Mouse (Mus musculus) left cerebral cortex, adult 18-20 months (tissue): ENCODE measurements around the gene Gabbr1. TPM values are rescaled to one million over a fixed set of nuclear protein-coding genes. Genes with fewer than 3 reads are reported as not detected.

ENCODE experiments used
- DNase-seq, 2 experiments: peaks; one replicate each; pipeline ENCODE4 v3.0.0; 2021 to 2022; ENCODE audit warnings: low spot score in 2 of 2, mixed read lengths in 1 of 2
- total RNA-seq, 2 experiments: library from RNA; stranded (reverse); gene quantifications; 2 replicates each; pipeline ENCODE4 v1.2.3; 2021

Gabbr1 gene
- total RNA-seq, 2 experiments from 2014 or later = 685 to 702 TPM

DNA sequence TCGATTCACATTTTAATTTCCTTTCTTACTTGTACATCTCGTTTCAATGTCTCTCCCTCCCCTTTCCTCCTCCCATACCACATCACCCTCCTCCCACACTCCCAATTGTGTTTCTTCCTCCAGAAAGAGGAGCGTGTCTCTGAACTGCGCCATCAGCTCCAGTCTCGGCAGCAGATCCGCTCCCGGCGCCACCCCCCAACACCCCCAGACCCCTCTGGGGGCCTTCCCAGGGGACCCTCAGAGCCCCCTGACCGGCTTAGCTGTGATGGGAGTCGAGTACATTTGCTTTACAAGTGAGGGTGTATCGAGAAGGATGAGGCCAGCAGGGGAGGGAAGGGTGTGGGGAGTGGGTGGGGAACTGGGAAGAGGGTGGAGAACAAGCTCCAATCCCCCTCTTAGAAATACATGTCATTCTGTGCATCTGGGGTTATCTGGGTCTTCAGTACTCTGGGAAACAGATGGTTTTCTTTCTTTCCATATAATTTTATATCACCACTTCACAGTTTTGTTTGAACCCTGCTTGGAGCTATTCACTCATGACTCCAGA, 27.0 kb downstream of the Gabbr1 start:
- no peak for DNase-seq

DNA sequence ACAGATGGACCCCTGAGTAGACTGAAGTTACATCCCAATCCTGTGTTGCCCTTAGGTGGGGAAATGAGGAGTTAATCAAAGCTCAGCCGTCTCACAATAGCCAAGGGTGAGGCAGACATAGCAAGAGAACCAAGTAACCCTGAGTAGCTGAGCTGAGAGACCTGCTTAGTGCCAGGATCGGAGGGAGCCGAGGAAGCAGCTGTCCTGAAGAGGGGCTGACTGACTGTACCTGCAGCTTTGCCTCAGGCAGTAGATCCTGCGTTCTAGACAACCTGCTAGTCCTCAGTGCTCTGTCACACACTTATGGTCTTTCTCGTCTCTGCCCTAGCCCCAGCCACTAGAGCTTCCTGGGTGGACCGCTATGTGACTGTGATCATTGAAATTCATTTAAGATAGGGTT, 29.4 kb downstream of the Gabbr1 start:
- no peak for DNase-seq

DNA sequence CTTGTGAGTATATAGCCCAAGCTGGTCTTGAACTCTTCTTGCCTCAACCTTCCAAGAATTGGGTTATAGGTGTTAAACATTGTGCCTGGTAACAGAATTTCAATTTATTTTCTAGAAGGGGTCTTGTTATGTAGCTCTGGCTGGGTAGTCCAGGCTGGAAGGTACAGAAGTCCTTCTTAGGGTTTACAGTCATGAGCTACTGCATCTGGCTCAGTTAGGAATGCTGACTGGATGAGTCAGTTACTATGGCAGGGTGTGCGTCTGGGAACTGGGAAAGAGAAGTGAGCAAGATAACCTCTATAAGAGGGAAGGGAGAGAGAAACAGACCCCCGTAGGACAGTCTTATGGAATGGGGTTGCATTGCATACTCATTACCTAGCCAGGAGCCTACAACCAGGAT, 30.0 kb downstream of the Gabbr1 start:
- no peak for DNase-seq

DNA sequence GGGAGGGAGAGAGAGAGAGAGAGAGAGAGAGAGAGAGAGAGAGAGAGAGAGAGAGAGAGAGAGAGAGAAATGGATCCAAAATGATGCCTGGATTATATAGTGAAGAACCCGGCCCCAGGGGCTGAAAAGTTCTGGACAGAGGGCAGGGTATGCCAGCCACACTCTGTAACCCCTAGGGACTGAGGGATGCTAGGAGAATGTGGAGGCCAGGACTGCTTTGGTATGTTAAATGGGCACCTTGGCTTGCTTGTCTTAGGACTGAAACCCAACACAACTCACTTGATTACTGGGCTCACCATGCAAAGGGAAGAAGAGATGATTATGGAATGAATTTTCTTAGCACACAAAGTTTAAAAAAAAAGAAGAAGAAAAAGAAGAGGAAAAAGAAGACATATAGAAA, 32.4 kb downstream of the Gabbr1 start:
- DNase-seq = no peak

DNA sequence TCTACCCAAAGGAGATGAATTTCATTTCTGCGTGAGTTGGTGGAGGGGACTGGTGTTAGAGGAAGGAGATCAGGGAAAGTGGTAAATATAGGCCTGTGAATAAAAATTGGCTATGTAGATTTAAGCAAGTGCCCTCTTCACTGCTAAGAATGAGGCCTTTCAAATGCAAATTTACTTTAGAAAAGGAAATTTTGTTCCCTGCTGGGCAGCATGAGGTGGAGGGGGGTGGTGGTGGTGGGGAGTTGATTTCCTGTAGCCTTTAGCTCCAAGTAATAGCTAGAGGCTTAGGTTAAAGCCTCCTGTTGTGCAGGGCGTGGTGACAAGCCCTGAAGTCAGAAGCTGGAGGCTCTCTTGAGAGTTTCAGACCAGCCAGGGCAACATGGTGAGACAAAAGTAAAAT, 33.2 kb downstream of the Gabbr1 start:
- no peak for DNase-seq

DNA sequence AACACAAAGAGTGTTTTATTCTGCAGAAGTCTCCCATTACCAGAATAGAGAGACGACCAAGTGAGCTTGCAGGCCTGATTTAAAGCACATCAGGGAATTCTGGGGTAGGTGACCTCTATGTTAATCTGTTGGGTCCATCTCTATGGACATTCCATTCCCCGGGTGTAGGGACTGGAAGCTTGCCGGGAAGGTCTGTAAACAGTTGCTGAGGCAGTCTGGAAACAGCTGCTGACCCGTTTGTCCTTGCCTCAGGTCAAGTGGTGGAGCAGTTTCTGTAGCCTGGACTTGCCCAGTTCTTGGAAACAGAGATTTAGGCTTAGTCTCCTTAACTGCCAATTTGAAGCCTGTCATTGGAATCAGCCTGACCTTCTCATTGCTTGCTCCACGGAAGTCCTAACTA, 34.4 kb downstream of the Gabbr1 start:
- DNase-seq = no peak

DNA sequence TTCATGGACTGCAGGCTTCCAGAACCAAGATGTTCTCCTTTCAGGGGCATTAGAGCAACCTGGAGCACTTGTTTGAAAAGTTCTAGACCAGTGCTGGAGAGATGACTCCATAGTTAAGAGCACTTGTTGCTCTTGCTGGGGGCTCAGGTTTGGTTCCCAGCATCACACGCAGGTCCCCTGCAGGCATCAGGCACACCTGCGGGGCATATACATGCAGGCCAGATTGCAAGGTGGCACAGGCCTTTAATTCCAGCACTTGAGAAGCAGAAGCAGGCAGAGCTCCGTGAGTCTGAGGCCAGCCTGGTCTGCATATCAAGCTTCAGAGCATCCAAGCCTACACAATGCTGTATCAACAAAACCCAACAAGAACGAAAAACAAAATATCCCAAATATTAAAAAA, 35.9 kb downstream of the Gabbr1 start:
- no peak for DNase-seq

DNA sequence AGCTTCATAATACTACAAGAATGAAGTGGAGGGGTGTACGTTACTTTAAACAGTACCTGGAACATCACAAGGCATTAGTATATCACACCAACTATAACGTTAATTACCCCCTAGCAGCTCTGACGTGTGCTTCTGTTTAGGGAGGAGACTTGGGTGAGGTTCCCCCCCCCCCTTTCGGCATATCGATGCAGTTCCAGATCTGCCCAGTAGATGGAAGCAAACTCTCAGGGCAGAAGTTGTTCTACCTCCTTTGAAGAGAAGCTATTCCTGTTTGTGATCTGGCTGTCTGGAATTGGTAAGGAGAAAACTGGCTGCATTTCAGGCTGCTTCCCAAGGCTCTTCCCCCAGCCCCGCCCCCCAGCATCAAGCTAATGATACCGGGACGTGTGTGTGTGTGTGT, 37.6 kb downstream of the Gabbr1 start:
- DNase-seq = peak in 1 of 2 experiments; percentile 70

DNA sequence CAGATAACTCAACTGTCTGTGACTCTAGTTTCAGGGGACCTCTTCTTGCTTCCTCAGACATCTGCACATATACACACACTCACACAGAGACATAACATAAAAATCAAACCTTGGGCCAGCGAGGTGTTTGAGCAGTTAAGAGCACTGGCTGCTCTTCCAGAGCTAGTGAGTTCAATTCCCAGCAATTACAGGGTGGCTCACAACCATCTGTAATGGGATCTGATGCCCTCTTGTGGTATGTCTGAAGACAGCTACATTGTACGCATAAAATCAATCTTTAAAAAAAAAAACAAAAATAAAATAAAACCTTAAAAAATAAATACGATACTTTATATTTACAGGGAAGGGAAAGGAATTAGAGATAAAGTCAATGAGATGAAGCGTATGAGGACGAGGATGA, 38.9 kb downstream of the Gabbr1 start:
- DNase-seq = no peak

DNA sequence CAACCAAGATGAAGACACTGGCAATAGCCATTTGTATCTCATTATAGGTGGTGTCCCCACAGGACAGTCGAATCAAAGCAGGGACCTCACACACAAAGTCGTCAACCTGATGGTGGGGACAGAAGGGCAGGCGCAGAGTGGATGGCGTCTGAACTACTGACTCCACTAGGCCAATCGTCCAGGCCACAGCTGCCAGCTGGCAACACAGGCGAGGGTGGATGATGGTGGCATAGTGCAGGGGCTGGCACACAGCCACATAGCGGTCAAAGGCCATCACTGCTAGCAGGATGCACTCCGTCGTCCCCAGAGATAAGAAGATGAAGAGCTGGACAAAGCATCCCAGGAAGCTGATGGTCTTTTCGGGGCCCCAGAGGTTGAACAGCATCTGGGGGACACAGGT, 39.8 kb downstream of the Gabbr1 start:
- DNase-seq = no peak

DNA sequence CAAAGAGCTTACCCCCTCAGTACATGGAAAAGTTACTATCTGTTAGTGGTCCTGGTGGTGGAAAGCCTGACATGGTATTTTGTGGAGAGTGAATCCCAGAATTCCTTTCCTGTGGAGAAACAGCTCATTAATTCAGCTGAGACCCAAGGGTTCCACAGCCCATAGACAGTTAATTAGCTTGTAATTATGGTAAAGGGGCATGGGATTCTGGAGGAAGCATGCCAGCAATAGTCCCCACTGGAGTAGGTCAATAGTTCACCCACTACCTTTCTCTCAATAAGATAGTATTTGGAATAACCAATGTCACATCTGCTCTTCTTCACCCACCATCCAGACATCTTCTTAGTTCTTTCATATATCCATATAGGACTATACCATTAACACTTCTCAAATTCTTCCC, 42.6 kb downstream of the Gabbr1 start, which contains the start of gene Olfr90:
Gene Olfr90 (minus strand): TSS at position 101 of the 400 bp plus-strand sequence.
- no peak for DNase-seq

DNA sequence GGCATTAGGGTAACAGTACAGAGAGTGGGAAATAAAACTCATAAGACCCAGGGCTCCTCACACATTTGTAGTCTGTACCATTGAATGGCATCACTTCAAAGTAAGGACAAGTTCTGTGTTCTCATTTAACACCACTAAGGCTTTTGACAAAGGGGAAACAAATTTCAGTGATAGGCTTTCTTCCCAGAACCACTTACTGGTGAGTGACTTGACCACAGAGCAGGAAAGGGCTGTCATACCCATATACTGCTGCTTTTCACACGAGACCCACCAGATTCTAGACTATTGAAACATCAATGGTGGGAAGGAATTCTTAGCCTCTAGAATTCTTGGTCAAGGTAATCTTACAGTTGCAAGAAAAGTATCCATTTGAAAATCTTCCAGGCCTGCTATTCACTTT, 46.4 kb downstream of the Gabbr1 start:
- DNase-seq = no peak

DNA sequence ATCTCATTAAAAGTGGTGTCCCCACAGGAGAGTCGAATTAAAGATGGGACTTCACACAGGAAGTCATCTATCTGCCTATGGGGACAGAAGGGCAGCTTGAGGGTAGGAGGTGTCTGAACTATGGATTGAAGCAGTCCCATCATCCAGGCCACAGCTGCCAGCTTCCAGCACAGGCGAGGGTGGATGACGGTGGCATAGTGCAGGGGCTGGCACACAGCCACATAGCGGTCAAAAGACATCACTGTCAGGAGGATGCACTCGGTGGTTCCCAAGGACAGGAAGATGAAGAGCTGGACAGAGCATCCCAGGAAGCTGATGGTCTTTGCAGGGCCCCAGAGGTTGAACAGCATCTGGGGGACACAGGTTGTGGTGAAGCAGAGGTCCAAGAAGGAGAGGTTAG, 47.5 kb downstream of the Gabbr1 start:
- DNase-seq = no peak

DNA sequence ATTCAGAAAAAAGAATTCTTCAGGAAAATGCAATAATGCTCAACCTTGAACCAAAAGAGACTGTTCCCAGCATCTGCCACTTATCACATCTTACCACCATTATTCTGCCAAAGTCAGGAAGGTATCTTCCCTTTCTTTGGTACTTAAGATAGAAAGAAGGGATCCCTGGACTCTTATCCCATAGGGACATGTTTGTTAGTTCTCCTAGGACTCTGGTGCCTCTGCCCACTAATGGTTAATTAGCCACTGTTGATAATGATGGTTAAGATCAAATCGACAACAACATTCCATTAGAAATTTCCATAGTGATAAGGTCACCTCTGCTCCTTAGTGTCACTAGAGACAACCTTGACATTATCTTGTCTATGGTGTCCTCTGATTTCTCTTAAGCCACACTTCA, 52.4 kb downstream of the Gabbr1 start, which contains the start of gene Olfr91:
Gene Olfr91 (minus strand): TSS at position 101 of the 400 bp plus-strand sequence.
- no peak for DNase-seq

DNA sequence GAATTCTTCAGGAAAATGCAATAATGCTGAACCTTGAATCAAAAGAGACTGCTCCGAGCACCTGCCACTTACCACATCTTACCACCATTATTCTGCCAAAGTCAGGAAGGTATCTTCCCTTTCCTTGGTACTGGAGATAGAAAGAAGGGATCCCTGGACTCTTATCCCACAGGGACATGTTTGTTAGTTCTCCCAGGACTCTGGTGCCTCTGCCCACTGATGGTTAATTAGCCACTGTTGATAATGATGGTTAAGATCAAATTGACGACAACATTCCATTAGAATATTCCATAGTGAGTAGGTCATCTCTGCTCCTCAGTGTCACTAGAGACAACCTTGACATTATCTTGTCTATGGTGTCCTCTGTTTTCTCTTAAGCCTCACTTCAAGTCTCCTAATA, 74.2 kb downstream of the Gabbr1 start, which contains the start of gene Olfr92:
Gene Olfr92 (minus strand): TSS at position 101 of the 400 bp plus-strand sequence.
- DNase-seq = no peak

Other genes with a start within 250 kb of the Gabbr1 start
- gene H2-M10.6, start 233.8 kb upstream of the Gabbr1 start, total RNA-seq = not detected
- gene Trim26, start 208.8 kb upstream of the Gabbr1 start, total RNA-seq = 10 to 100 TPM; 20.1 to 20.2 TPM
- not detected for gene Trim15, start 178.8 kb upstream of the Gabbr1 start, total RNA-seq
- not detected for gene Trim10, start 176.4 kb upstream of the Gabbr1 start, total RNA-seq
- gene Trim40, start 155.8 kb upstream of the Gabbr1 start, total RNA-seq = under 1 TPM in 1 of 2 experiments, not detected in 1; 0.40 TPM
- gene Trim31, start 147.8 kb upstream of the Gabbr1 start, total RNA-seq = not detected
- gene Rnf39, start 103.0 kb upstream of the Gabbr1 start, total RNA-seq = 10 to 100 TPM in 1 of 2 experiments, 1 to 10 TPM in 1; 9.9 to 12.4 TPM
- 100 to 1,000 TPM; 136 to 142 TPM for gene Ppp1r11, start 94.2 kb upstream of the Gabbr1 start, total RNA-seq
- 10 to 100 TPM; 32.1 to 34.6 TPM for gene Znrd1, start 87.4 kb upstream of the Gabbr1 start, total RNA-seq
- gene Znrd1as, start 87.4 kb upstream of the Gabbr1 start, total RNA-seq = 1 to 10 TPM; 5.5 to 6.6 TPM
- under 1 TPM; 0.40 to 0.58 TPM for gene 2410137M14Rik, start 64.7 kb upstream of the Gabbr1 start, total RNA-seq
- gene H2-M5, start 56.4 kb upstream of the Gabbr1 start, total RNA-seq = 1 to 10 TPM; 1.1 to 1.4 TPM
- 10 to 100 TPM; 12.2 to 12.3 TPM for gene Zfp57, start 44.8 kb upstream of the Gabbr1 start, total RNA-seq
- 10 to 100 TPM; 21.3 to 24.8 TPM for gene Mog, start 22.6 kb upstream of the Gabbr1 start, total RNA-seq
- gene Olfr90, start 42.5 kb downstream of the Gabbr1 start, total RNA-seq = not detected
- not detected for gene Olfr91, start 52.3 kb downstream of the Gabbr1 start, total RNA-seq
- not detected for gene Olfr92, start 74.1 kb downstream of the Gabbr1 start, total RNA-seq
- not detected for gene Olfr93, start 115.5 kb downstream of the Gabbr1 start, total RNA-seq
- gene Ubd, start 147.9 kb downstream of the Gabbr1 start, total RNA-seq = not detected
- gene Olfr94, start 155.0 kb downstream of the Gabbr1 start, total RNA-seq = not detected
- gene Olfr95, start 167.2 kb downstream of the Gabbr1 start, total RNA-seq = not detected
- not detected for gene Olfr96, start 174.2 kb downstream of the Gabbr1 start, total RNA-seq
- not detected for gene Olfr97, start 191.4 kb downstream of the Gabbr1 start, total RNA-seq
- gene Olfr98, start 217.8 kb downstream of the Gabbr1 start, total RNA-seq = not detected
- gene H2-M3, start 224.3 kb downstream of the Gabbr1 start, total RNA-seq = 1 to 10 TPM; 3.8 to 4.6 TPM
- gene Olfr99, start 237.5 kb downstream of the Gabbr1 start, total RNA-seq = not detected